Mouse (Mus musculus): Measurements from ENCODE around the gene Leprot.

Leprot gene

GRCm38 (mm10) chr4:101647196-101647905, at the start of gene Leprot:
Gene Leprot (plus strand): TSS chr4:101647718.
- peak; percentile 100 for DNase-seq (ENCODE audit: low spot score)

GRCm38 (mm10) chr4:101601758-101602157, 45.8 kb upstream of the Leprot start:
- no peak for DNase-seq (ENCODE audit: low spot score)

GRCm38 (mm10) chr4:101603635-101604034, 43.9 kb upstream of the Leprot start:
- no peak for DNase-seq (ENCODE audit: low spot score)

- no peak for DNase-seq (ENCODE audit: low spot score)
These were observed 31.0 kb upstream of the Leprot start for GRCm38 (mm10) chr4:101616520-101616919.

GRCm38 (mm10) chr4:101617742-101618141, 29.8 kb upstream of the Leprot start:
- DNase-seq (ENCODE audit: low spot score) = no peak

- no peak for DNase-seq (ENCODE audit: low spot score)
These were observed 27.3 kb upstream of the Leprot start for GRCm38 (mm10) chr4:101620206-101620605.

GRCm38 (mm10) chr4:101621241-101621640, 26.3 kb upstream of the Leprot start:
- DNase-seq (ENCODE audit: low spot score) = no peak

- DNase-seq (ENCODE audit: low spot score) = no peak
These were observed 22.2 kb upstream of the Leprot start for GRCm38 (mm10) chr4:101625278-101625677.

- no peak for DNase-seq (ENCODE audit: low spot score)
These were observed 11.9 kb upstream of the Leprot start for GRCm38 (mm10) chr4:101635596-101635995.

GRCm38 (mm10) chr4:101637472-101637871, 10.0 kb upstream of the Leprot start:
- no peak for DNase-seq (ENCODE audit: low spot score)

- DNase-seq (ENCODE audit: low spot score) = no peak
These were observed 6.9 kb upstream of the Leprot start for GRCm38 (mm10) chr4:101640631-101641030.

GRCm38 (mm10) chr4:101642708-101643107, 4.8 kb upstream of the Leprot start:
- no peak for DNase-seq (ENCODE audit: low spot score)

- no peak for DNase-seq (ENCODE audit: low spot score)
These were observed 4.3 kb upstream of the Leprot start for GRCm38 (mm10) chr4:101643216-101643615.

- DNase-seq (ENCODE audit: low spot score) = no peak
These were observed 692 bp upstream of the Leprot start for GRCm38 (mm10) chr4:101646857-101647195.

- no peak for DNase-seq (ENCODE audit: low spot score)
These were observed 591 bp downstream of the Leprot start for GRCm38 (mm10) chr4:101647976-101648642.

GRCm38 (mm10) chr4:101648745-101649144, 1.2 kb downstream of the Leprot start:
- DNase-seq (ENCODE audit: low spot score) = no peak

GRCm38 (mm10) chr4:101650961-101651360, 3.4 kb downstream of the Leprot start:
- DNase-seq (ENCODE audit: low spot score) = no peak

GRCm38 (mm10) chr4:101654256-101654655, 6.7 kb downstream of the Leprot start:
- DNase-seq (ENCODE audit: low spot score) = no peak

GRCm38 (mm10) chr4:101654788-101655414, 7.4 kb downstream of the Leprot start:
- no peak for DNase-seq (ENCODE audit: low spot score)

GRCm38 (mm10) chr4:101655415-101655790, 7.9 kb downstream of the Leprot start:
- DNase-seq (ENCODE audit: low spot score) = no peak

- DNase-seq (ENCODE audit: low spot score) = no peak
These were observed 8.5 kb downstream of the Leprot start for GRCm38 (mm10) chr4:101656056-101656455.

- DNase-seq (ENCODE audit: low spot score) = no peak
These were observed 9.5 kb downstream of the Leprot start for GRCm38 (mm10) chr4:101656956-101657570.

All from left cerebral cortex, adult 11 months (tissue).